Mouse (Mus musculus) embryonic facial prominence, embryonic 14.5 days (tissue): ENCODE measurements at regions not wholly inside any gene's neighbourhood (a gene's known extent, or its start where the extent isn't known, plus 50 kb on each side); places are given as distances from the start of the nearest gene placed in this dataset.

Experiments
- ATAC-seq: fragments of 200-750 bp; cut with Nextera tagmentation; 2 replicates; pipeline ENCODE4 v1.8.0; 2017; ENCODE audit warnings: low read depth, moderate number of reproducible peaks, moderate TSS enrichment
- DNase-seq: peaks from one replicate; pipeline ENCODE4 v3.0.0-alpha.2; 2015; ENCODE audit warnings: low spot score
- H3K27ac ChIP-seq: fragments of 300-500 bp; sonication (generic); replicated peaks from 2 replicates; pipeline ENCODE4 v1.5.1; 2014; ENCODE audit warnings: low read depth, mild to moderate bottlenecking, low read length, moderate library complexity
- H3K27me3 ChIP-seq: fragments of 300-500 bp; sonication (generic); replicated peaks from 2 replicates; pipeline ENCODE4 v1.6.1; 2014; ENCODE audit warnings: low read length; ENCODE audit not compliant: control insufficient read depth, insufficient read depth
- H3K36me3 ChIP-seq: fragments of 300-500 bp; sonication (generic); 2 replicates; pipeline ENCODE4 v1.6.1; 2014; ENCODE audit warnings: low read length, mixed read lengths; ENCODE audit not compliant: control insufficient read depth, insufficient read depth
- H3K4me1 ChIP-seq: fragments of 300-500 bp; sonication (generic); 2 replicates; pipeline ENCODE4 v1.6.1; 2014; ENCODE audit warnings: antibody characterized with exemption, low read length; ENCODE audit not compliant: control insufficient read depth, insufficient read depth
- H3K4me2 ChIP-seq: fragments of 300-500 bp; sonication (generic); 2 replicates; pipeline ENCODE4 v1.6.1; 2014; ENCODE audit warnings: low read depth, mild to moderate bottlenecking, low read length, moderate library complexity, mixed read lengths
- H3K4me3 ChIP-seq: fragments of 300-500 bp; sonication (generic); 2 replicates; pipeline ENCODE4 v1.5.1; 2014; ENCODE audit warnings: low read depth, mild to moderate bottlenecking, low read length
- H3K9ac ChIP-seq: fragments of 300-500 bp; sonication (generic); 2 replicates; pipeline ENCODE4 v1.6.1; 2014; ENCODE audit warnings: low read depth, mild to moderate bottlenecking, low read length, moderate library complexity, mixed read lengths
- H3K9me3 ChIP-seq: fragments of 300-500 bp; sonication (generic); 2 replicates; pipeline ENCODE4 v1.6.1; 2016; ENCODE audit warnings: low read length; ENCODE audit not compliant: control insufficient read depth
- WGBS: fragments of 180-500 bp; shearing (Covaris S2); extraction: QIAGEN DNeasy Blood & Tissue Kit; methylation state at CpG from one replicate; pipeline ENCODE4 v1.1.7; 2014; 5-methylcytosine and 5-hydroxymethylcytosine counted together

- no peak overlapping the region for H3K4me2 ChIP-seq
- DNase-seq (no peak), ATAC-seq (peak; percentile 26; the same call in 1 of the 2 replicates)
- no peaks in the 10 kb centered on the region for H3K4me1 ChIP-seq
- no peak overlapping the region for H3K9ac ChIP-seq
- no peaks in the 10 kb centered on the region for H3K9me3 ChIP-seq
- 56% methylated on average over 3 of the region's 3 CpGs for WGBS
- H3K4me3 ChIP-seq, result no peak overlapping the region
- no peaks in the 10 kb centered on the region for H3K36me3 ChIP-seq
- no peak overlapping the region for H3K27ac ChIP-seq
- no peaks in the 10 kb centered on the region for H3K27me3 ChIP-seq
These were observed 175.7 kb downstream of the Fat4 start for GRCm38 (mm10) chr3:39062415-39062814.

- Histone ChIP-seq H3K4me3 (no peak overlapping the region), H3K4me2 (no peak overlapping the region), H3K27ac (no peak overlapping the region), H3K9ac (no peak overlapping the region), H3K27me3 (no peaks in the 10 kb centered on the region), H3K9me3 (no peaks in the 10 kb centered on the region), H3K4me1 (no peaks in the 10 kb centered on the region), H3K36me3 (no peaks in the 10 kb centered on the region)
- no peak for ATAC-seq
- DNase-seq, result no peak
- 59% methylated on average over 6 of the region's 6 CpGs for WGBS
These were observed 178.7 kb downstream of the Fat4 start for GRCm38 (mm10) chr3:39065457-39065856.

GRCm38 (mm10) chr3:39069011-39069410, 182.3 kb downstream of the Fat4 start:
- DNase-seq (no peak), ATAC-seq (no peak)
- no peaks in the 10 kb centered on the region for H3K36me3 ChIP-seq
- H3K4me2 ChIP-seq, result no peak overlapping the region
- H3K4me1 ChIP-seq, result no peaks in the 10 kb centered on the region
- H3K9ac ChIP-seq, result no peak overlapping the region
- H3K9me3 ChIP-seq, result no peaks in the 10 kb centered on the region
- H3K4me3 ChIP-seq, result no peak overlapping the region
- H3K27ac ChIP-seq, result no peak overlapping the region
- H3K27me3 ChIP-seq, result no peaks in the 10 kb centered on the region

DNA sequence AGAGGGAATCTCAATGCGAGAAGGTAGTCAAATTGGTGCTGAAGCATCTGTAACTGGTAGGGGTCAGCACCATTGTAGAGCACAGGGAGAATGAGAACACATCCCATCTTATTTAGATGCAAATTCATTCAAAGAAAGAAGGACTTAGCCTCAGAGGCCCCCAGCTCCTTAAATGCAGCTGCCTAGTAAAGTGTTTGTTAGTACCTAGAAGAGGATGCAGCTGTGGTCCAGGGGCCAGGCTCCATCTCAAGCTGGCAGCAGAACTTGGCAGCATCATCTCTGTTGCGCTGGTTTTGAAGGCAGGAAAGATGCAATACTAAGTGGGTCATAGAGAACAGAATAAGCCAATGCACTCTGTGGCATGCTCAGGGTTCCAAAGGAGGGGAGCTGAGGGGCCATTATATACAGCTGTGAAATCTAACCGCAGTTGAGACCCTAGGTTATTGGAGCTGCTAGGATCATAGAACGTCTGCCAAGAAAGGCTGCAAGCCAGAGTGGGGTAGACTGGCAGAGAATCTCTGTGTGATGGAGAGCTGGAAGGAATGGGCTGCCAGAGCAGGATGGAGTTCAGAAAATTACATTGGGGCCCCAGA, 196.0 kb downstream of the Fat4 start:
- Histone ChIP-seq H3K9ac (no peak overlapping the region), H3K36me3 (no peaks in the 10 kb centered on the region), H3K4me3 (no peak overlapping the region), H3K27ac (no peak overlapping the region), H3K9me3 (no peaks in the 10 kb centered on the region), H3K4me2 (no peak overlapping the region), H3K4me1 (no peaks in the 10 kb centered on the region), H3K27me3 (no peaks in the 10 kb centered on the region)
- ATAC-seq (no peak), DNase-seq (peak; percentile 42)
- WGBS, result 69% methylated on average over 4 of the region's 4 CpGs

- Histone ChIP-seq H3K27me3 (no peaks in the 10 kb centered on the region), H3K4me2 (no peak overlapping the region), H3K4me1 (no peaks in the 10 kb centered on the region), H3K4me3 (no peak overlapping the region), H3K9me3 (no peaks in the 10 kb centered on the region), H3K36me3 (no peaks in the 10 kb centered on the region), H3K27ac (no peak overlapping the region), H3K9ac (no peak overlapping the region)
- DNase-seq (no peak), ATAC-seq (no peak)
- WGBS, result 83% methylated on average over 4 of the region's 4 CpGs
These were observed 202.2 kb downstream of the Fat4 start for GRCm38 (mm10) chr3:39088948-39089347.

GRCm38 (mm10) chr3:39102324-39102723, 215.6 kb downstream of the Fat4 start:
- 74% methylated on average over 3 of the region's 3 CpGs for WGBS
- H3K4me2 ChIP-seq, result no peak overlapping the region
- H3K27ac ChIP-seq, result no peak overlapping the region
- DNase-seq (no peak), ATAC-seq (no peak)
- H3K36me3 ChIP-seq, result no peaks in the 10 kb centered on the region
- no peaks in the 10 kb centered on the region for H3K27me3 ChIP-seq
- H3K4me1 ChIP-seq, result peaks cover 10% of the 10 kb centered on the region
- H3K9ac ChIP-seq, result no peak overlapping the region
- no peak overlapping the region for H3K4me3 ChIP-seq
- H3K9me3 ChIP-seq, result no peaks in the 10 kb centered on the region

DNA sequence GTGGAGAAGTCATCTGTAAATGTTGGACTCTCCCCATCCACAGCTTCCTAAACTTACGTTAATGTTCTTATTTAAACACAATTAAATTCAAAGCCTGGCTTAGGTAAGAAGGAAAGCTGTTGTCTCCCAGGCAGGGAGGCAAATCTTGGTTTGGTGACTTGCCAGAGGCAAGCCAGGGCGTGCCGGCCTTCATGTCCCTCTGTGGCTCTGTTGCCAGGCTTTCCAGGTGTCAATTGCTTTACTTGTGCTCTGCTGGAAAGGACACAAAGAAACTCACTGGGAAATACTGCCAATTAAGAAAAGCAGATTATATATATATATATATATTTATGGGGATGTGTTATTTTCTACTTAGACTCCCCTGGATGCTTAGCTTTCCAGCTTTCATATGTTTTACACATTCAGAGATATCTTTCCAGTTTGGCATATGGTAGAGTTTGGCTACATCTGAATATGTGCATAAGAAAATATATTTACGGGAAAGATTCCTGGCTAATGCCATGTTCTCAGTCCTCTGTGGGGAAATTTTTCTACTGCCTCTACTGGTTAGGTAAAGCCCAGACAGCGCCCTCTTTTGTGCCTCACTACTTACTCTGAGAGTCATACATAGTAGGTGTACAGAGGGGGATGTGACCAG, 223.1 kb downstream of the Fat4 start:
- Histone ChIP-seq H3K9me3 (no peaks in the 10 kb centered on the region), H3K27ac (no peak overlapping the region), H3K4me3 (no peak overlapping the region), H3K9ac (no peak overlapping the region), H3K36me3 (no peaks in the 10 kb centered on the region), H3K4me2 (no peak overlapping the region), H3K27me3 (no peaks in the 10 kb centered on the region), H3K4me1 (peaks cover 6% of the 10 kb centered on the region)
- ATAC-seq, result peak; percentile 36; the same call in 1 of the 2 replicates
- WGBS, result 75% methylated on average over 5 of the region's 5 CpGs
- DNase-seq, result peak; percentile 75

- Histone ChIP-seq H3K27ac (no peak overlapping the region), H3K9me3 (peaks cover 6% of the 10 kb centered on the region; the same call in 1 of the 2 replicates), H3K4me3 (no peak overlapping the region), H3K4me2 (no peak overlapping the region), H3K36me3 (no peaks in the 10 kb centered on the region), H3K27me3 (no peaks in the 10 kb centered on the region), H3K9ac (no peak overlapping the region), H3K4me1 (no peaks in the 10 kb centered on the region)
- ATAC-seq (no peak), DNase-seq (no peak)
- WGBS, result 63% methylated on average over 3 of the region's 3 CpGs
These were observed 227.3 kb downstream of the Fat4 start for GRCm38 (mm10) chr3:39114056-39114455.

DNA sequence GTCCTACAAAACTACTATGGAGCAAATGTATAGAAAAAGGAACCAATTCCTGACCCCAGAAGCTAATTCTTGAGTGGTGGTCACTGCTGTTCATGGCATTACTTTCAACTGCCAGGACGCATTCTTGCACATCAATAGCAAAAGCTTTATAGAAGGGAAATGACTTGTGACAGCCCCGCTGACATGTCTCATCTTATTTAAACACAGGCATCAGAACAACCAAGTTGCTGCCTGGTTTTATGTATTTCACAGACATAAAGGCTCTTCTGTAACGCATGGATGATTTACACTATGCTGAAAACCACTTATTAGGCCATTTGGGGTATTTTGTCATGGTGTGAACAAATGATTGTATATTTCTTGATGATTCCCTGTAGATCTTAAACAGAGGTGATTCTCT, 228.1 kb downstream of the Fat4 start:
- 68% methylated on average over 3 of the region's 3 CpGs for whole genome bisulfite sequencing
- no peak overlapping the region for H3K4me3 ChIP-seq

More for the DNA sequence above, 228.1 kb downstream of the Fat4 start:
- no peaks in the 10 kb centered on the region for H3K27me3 ChIP-seq
- peak; percentile 36 for DNase-seq
- no peak overlapping the region for H3K4me2 ChIP-seq
- H3K36me3 ChIP-seq, result no peaks in the 10 kb centered on the region
- peaks cover 6% of the 10 kb centered on the region; the same call in 1 of the 2 replicates for H3K9me3 ChIP-seq
- H3K27ac ChIP-seq, result no peak overlapping the region
- no peak overlapping the region for H3K9ac ChIP-seq
- H3K4me1 ChIP-seq, result no peaks in the 10 kb centered on the region
- no peak for ATAC-seq
